Mouse (Mus musculus): ENCODE measurements around the gene Magoh.

DNA sequence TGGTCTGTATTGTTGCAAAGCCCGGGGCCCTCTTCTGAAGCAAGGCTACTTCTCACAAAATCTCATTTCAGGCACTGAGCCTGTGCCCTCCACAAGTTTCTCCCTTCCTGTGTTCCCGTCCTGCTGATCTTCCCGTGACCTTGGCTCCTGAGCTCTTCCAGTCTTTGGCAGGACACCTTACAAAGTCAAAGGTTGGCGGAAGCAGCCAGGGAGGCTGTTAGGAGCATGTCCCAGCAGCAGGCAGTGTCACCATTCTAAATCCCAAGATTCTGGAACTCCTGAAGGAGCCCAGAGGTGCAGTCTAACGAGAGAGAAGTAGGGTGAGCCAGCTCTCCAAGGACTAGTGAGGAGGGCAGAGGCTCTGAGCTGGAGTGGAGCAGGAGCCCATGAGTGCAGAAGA lies 31.0 kb upstream of the Magoh start:
- no peak for TF ChIP-seq E2F4 (IDR thresholded peaks at IDR 0.05; ENCODE audit: insufficient read depth)
- no peak for TF ChIP-seq POLR2AphosphoS2 (IDR thresholded peaks at IDR 0.05; ENCODE audit: insufficient read length, low read depth)
- no peak for TF ChIP-seq USF1 (IDR thresholded peaks at IDR 0.05; ENCODE audit: low read depth)
- TF ChIP-seq MYOD1 (IDR thresholded peaks at IDR 0.05; ENCODE audit: control insufficient read depth in 1 of 3, insufficient read length in 2 of 3, low read depth in 2 of 3) = no peak
- TF ChIP-seq TCF12 (IDR thresholded peaks at IDR 0.05; ENCODE audit: insufficient read depth, poor library complexity, severe bottlenecking) = no peak
- no peak for TF ChIP-seq REST (IDR thresholded peaks at IDR 0.05; ENCODE audit: insufficient read depth, insufficient read length)
- TF ChIP-seq POLR2A (IDR thresholded peaks at IDR 0.05; ENCODE audit: insufficient read length, low read depth) = no peak
- no peak for TF ChIP-seq MAX (IDR thresholded peaks at IDR 0.05; ENCODE audit: low read depth)
- no peak for TF ChIP-seq CEBPB (IDR thresholded peaks at IDR 0.05; ENCODE audit: insufficient read depth, poor library complexity, severe bottlenecking)
- TF ChIP-seq SRF (IDR thresholded peaks at IDR 0.05; ENCODE audit: control insufficient read depth, insufficient read length, low read depth) = no peak
- TF ChIP-seq MYOG (IDR thresholded peaks at IDR 0.05; ENCODE audit: control insufficient read depth in 1 of 3, insufficient read depth in 1 of 3, insufficient read length in 2 of 3, low read depth in 2 of 3) = no peak

All from myocyte (in vitro differentiated cells).